Mouse (Mus musculus) yolk sac, embryonic 10.5 days (tissue): Measurements from ENCODE around the gene Kcnma1.

ENCODE experiments used
- DNase-seq: peaks from one replicate; pipeline ENCODE4 v3.0.0-alpha.2; 2017; ENCODE audit warnings: low spot score

The Kcnma1 gene

GRCm38 (mm10) chr14:23594629-23595028 lies 419.7 kb downstream of the Kcnma1 start:
- no peak for DNase-seq

GRCm38 (mm10) chr14:23592826-23593447 lies 421.4 kb downstream of the Kcnma1 start:
- no peak for DNase-seq

- DNase-seq = no peak
These were observed 424.4 kb downstream of the Kcnma1 start for GRCm38 (mm10) chr14:23589744-23590481.

- no peak for DNase-seq
These were observed 426.8 kb downstream of the Kcnma1 start for GRCm38 (mm10) chr14:23587451-23587850.

- DNase-seq = peak; percentile 37
These were observed 431.1 kb downstream of the Kcnma1 start for GRCm38 (mm10) chr14:23583235-23583634.

- no peak for DNase-seq
These were observed 433.0 kb downstream of the Kcnma1 start for GRCm38 (mm10) chr14:23581282-23581681.

- no peak for DNase-seq
These were observed 438.3 kb downstream of the Kcnma1 start for GRCm38 (mm10) chr14:23575951-23576350.

- DNase-seq = no peak
These were observed 440.2 kb downstream of the Kcnma1 start for GRCm38 (mm10) chr14:23574136-23574535.

GRCm38 (mm10) chr14:23573385-23573784 lies 440.9 kb downstream of the Kcnma1 start:
- DNase-seq = no peak

- no peak for DNase-seq
These were observed 441.5 kb downstream of the Kcnma1 start for GRCm38 (mm10) chr14:23572778-23573177.

- DNase-seq = no peak
These were observed 444.0 kb downstream of the Kcnma1 start for GRCm38 (mm10) chr14:23570251-23570650.

- DNase-seq = no peak
These were observed 448.4 kb downstream of the Kcnma1 start for GRCm38 (mm10) chr14:23565931-23566330.

GRCm38 (mm10) chr14:23564474-23564873 lies 449.8 kb downstream of the Kcnma1 start:
- DNase-seq = no peak

GRCm38 (mm10) chr14:23563180-23563579 lies 451.1 kb downstream of the Kcnma1 start:
- no peak for DNase-seq

- no peak for DNase-seq
These were observed 458.6 kb downstream of the Kcnma1 start for GRCm38 (mm10) chr14:23555647-23556046.

- DNase-seq = no peak
These were observed 461.9 kb downstream of the Kcnma1 start for GRCm38 (mm10) chr14:23552252-23552974.

- no peak for DNase-seq
These were observed 463.8 kb downstream of the Kcnma1 start for GRCm38 (mm10) chr14:23550467-23550866.

GRCm38 (mm10) chr14:23542131-23542530 lies 472.2 kb downstream of the Kcnma1 start:
- DNase-seq = no peak

GRCm38 (mm10) chr14:23539621-23540020 lies 474.7 kb downstream of the Kcnma1 start:
- no peak for DNase-seq

GRCm38 (mm10) chr14:23533346-23533745 lies 480.9 kb downstream of the Kcnma1 start:
- DNase-seq = no peak

- no peak for DNase-seq
These were observed 482.4 kb downstream of the Kcnma1 start for GRCm38 (mm10) chr14:23531735-23532525.

GRCm38 (mm10) chr14:23529720-23530119 lies 484.6 kb downstream of the Kcnma1 start:
- DNase-seq = peak; percentile 26
